Mouse (Mus musculus) ES-E14 (cell line): ENCODE measurements around the gene Pitpnm3. TPM values are rescaled to one million over a fixed set of nuclear protein-coding genes. Genes with fewer than 3 reads are reported as not detected.

ENCODE experiments used
- DNase-seq: peaks from one replicate; pipeline ENCODE4 v3.0.0-alpha.2; 2013; ENCODE audit warnings: low read depth, low spot score
- H3K27ac ChIP-seq: 2 replicates; pipeline ENCODE4 v1.5.1; 2012; ENCODE audit warnings: low read depth, mild to moderate bottlenecking, low read length, moderate library complexity, mixed read lengths; ENCODE audit not compliant: poor library complexity, insufficient read depth, severe bottlenecking
- H3K36me3 ChIP-seq: 2 replicates; pipeline ENCODE4 v1.6.1; 2012; ENCODE audit warnings: mild to moderate bottlenecking, low read length, moderate library complexity, mixed read lengths; ENCODE audit not compliant: control insufficient read depth, poor library complexity, insufficient read depth, severe bottlenecking
- H3K4me1 ChIP-seq, 2 experiments: fragments of 150-350 bp in 1 of 2; sonication (generic) in 1 of 2; 2 replicates each; pipeline ENCODE4 v1.6.1; 2012; ENCODE audit warnings: low read length in 2 of 2, mild to moderate bottlenecking in 1 of 2, mixed read lengths in 1 of 2; ENCODE audit not compliant: control insufficient read depth in 2 of 2, insufficient read depth in 2 of 2, poor library complexity in 1 of 2
- H3K4me3 ChIP-seq, 2 experiments: fragments of 150-350 bp in 1 of 2; sonication (generic) in 1 of 2; 2 replicates each; pipeline ENCODE4 v1.5.1; 2012; ENCODE audit warnings: low read length in 2 of 2, low read depth in 1 of 2, mild to moderate bottlenecking in 1 of 2, mixed read lengths in 1 of 2; ENCODE audit not compliant: insufficient read depth in 1 of 2, poor library complexity in 1 of 2, severe bottlenecking in 1 of 2
- H3K9ac ChIP-seq: 2 replicates; pipeline ENCODE4 v1.6.1; 2012; ENCODE audit warnings: low read depth, mild to moderate bottlenecking, low read length, mixed read lengths; ENCODE audit not compliant: poor library complexity, insufficient read depth, severe bottlenecking
- H3K9me3 ChIP-seq: fragments of 150-350 bp; sonication (generic); 2 replicates; pipeline ENCODE4 v1.6.1; 2012; ENCODE audit warnings: low read depth, mild to moderate bottlenecking, low read length; ENCODE audit not compliant: control insufficient read depth, insufficient read depth
- CHD2 ChIP-seq: IDR thresholded peaks from 2 replicates; pipeline ENCODE4 v1.6.1; 2014; ENCODE audit warnings: mild to moderate bottlenecking, low read depth, low read length, inconsistent platforms
- HCFC1 ChIP-seq: IDR thresholded peaks from 2 replicates; pipeline ENCODE4 v1.6.1; 2012; ENCODE audit warnings: low read length, inconsistent platforms, borderline replicate concordance; ENCODE audit not compliant: insufficient read depth
- MAFK ChIP-seq: IDR thresholded peaks from 2 replicates; pipeline ENCODE4 v1.6.1; 2014; ENCODE audit warnings: mild to moderate bottlenecking, low read depth, low read length, inconsistent platforms; ENCODE audit not compliant: insufficient read depth
- ZC3H11A ChIP-seq: IDR thresholded peaks from 2 replicates; pipeline ENCODE4 v1.6.1; 2012; ENCODE audit warnings: low read depth, mild to moderate bottlenecking, inconsistent platforms, low read length, borderline replicate concordance
- ZNF384 ChIP-seq: IDR thresholded peaks from 2 replicates; pipeline ENCODE4 v1.6.1; 2012; ENCODE audit warnings: low read depth, low read length, inconsistent platforms
- in situ Hi-C, 2 experiments: fragments of 600-800 bp; cut with MboI; formaldehyde crosslinking; loops; one replicate each; pipeline ENCODE4 v1.15.1; 2025; ENCODE audit warnings: low sequenced_read_pairs in 2 of 2, inconsistent platforms in 1 of 2; ENCODE audit not compliant: unreplicated experiment in 2 of 2
- total RNA-seq: library from RNA; depleted of rRNA; stranded (reverse); fragments of 300-350 nt; gene quantifications from 2 replicates; pipeline ENCODE4 v1.2.3, GENCODE M21; 2012

The Pitpnm3 gene
- total RNA-seq, 1 experiment = 0.36 TPM

- Histone ChIP-seq H3K27ac (no peak overlapping the region), H3K36me3 (no peaks in the 10 kb centered on the region), H3K9ac (no peak overlapping the region), H3K4me3 (no peak overlapping the region), H3K9me3 (no peaks in the 10 kb centered on the region), H3K4me1 (peaks cover 0 to 15% of the 10 kb centered on the region in 2 experiments; a peak in 1 of 4 replicates)
- in situ Hi-C loops = no loop called here
- TF ChIP-seq ZC3H11A (no peak), ZNF384 (no peak), CHD2 (no peak), MAFK (no peak), HCFC1 (no peak)
- no peak for DNase-seq
Measured at GRCm38 (mm10) chr11:72130905-72131304, 4.7 kb downstream of the Pitpnm3 start.

GRCm38 (mm10) chr11:72130472-72130871, 5.1 kb downstream of the Pitpnm3 start:
- TF ChIP-seq HCFC1 (no peak), CHD2 (no peak), ZC3H11A (no peak), ZNF384 (no peak), MAFK (no peak)
- Histone ChIP-seq H3K36me3 (no peaks in the 10 kb centered on the region), H3K9ac (no peak overlapping the region), H3K27ac (no peak overlapping the region), H3K4me1 (peaks cover 0 to 15% of the 10 kb centered on the region in 2 experiments; a peak in 1 of 4 replicates), H3K4me3 (no peak overlapping the region), H3K9me3 (no peaks in the 10 kb centered on the region)
- in situ Hi-C loops = no loop called here
- no peak for DNase-seq

- in situ Hi-C loops = no loop called here
- Histone ChIP-seq H3K36me3 (no peaks in the 10 kb centered on the region), H3K27ac (no peak overlapping the region), H3K4me3 (no peak overlapping the region), H3K9ac (no peak overlapping the region), H3K9me3 (no peaks in the 10 kb centered on the region), H3K4me1 (peaks cover 0 to 14% of the 10 kb centered on the region in 2 experiments; a peak in 1 of 4 replicates)
- DNase-seq = no peak
- TF ChIP-seq ZC3H11A (no peak), ZNF384 (no peak)
Measured at GRCm38 (mm10) chr11:72130021-72130420, 5.6 kb downstream of the Pitpnm3 start.

- in situ Hi-C loops = no loop called here
- H3K9me3 ChIP-seq = no peaks in the 10 kb centered on the region
- no peak for DNase-seq
- H3K36me3 ChIP-seq = no peaks in the 10 kb centered on the region
- H3K4me3 ChIP-seq = no peak overlapping the region
- no peak overlapping the region for H3K9ac ChIP-seq
- TF ChIP-seq CHD2 (no peak), ZNF384 (no peak), ZC3H11A (no peak), MAFK (no peak), HCFC1 (no peak)
- H3K27ac ChIP-seq = no peak overlapping the region
- H3K4me1 ChIP-seq = peaks cover 0 to 11% of the 10 kb centered on the region in 2 experiments; a peak in 1 of 4 replicates
Measured at GRCm38 (mm10) chr11:72129032-72129894, 6.3 kb downstream of the Pitpnm3 start.
